Mouse (Mus musculus): ENCODE data around the gene BC117090. TPM values are rescaled to one million over a fixed set of nuclear protein-coding genes. Genes with fewer than 3 reads are reported as not detected.
"Not testable (repeated sequence)": the region's sequence is repeated elsewhere in the genome, so short reads cannot be mapped to it uniquely, and the experiment has no call there.

BC117090 gene
- polyA plus RNA-seq (2012): not detected in 2 replicates

- Histone ChIP-seq H3K9me3 (ENCODE audit: control insufficient read depth, low read length) (no peaks in the 10 kb centered on the region), H3K27me3 (ENCODE audit: control insufficient read depth) (no peaks in the 10 kb centered on the region), H3K36me3 (ENCODE audit: control insufficient read depth) (no peaks in the 10 kb centered on the region), H3K4me3 (replicated peaks) (no peak within 1 kb of the TSS), H3K4me1 (ENCODE audit: control insufficient read depth) (no peaks in the 10 kb centered on the region)
- no peak for TF ChIP-seq TAL1 (IDR thresholded peaks at IDR 0.05; ENCODE audit: low read length)
- TF ChIP-seq GATA1 (IDR thresholded peaks at IDR 0.05; ENCODE audit: low read length): no peak
Observed at GRCm38 (mm10) chr16:36334232-36334631, at the start of gene BC117090. Gene BC117090, minus strand, starts transcription at chr16:36334332.

DNA sequence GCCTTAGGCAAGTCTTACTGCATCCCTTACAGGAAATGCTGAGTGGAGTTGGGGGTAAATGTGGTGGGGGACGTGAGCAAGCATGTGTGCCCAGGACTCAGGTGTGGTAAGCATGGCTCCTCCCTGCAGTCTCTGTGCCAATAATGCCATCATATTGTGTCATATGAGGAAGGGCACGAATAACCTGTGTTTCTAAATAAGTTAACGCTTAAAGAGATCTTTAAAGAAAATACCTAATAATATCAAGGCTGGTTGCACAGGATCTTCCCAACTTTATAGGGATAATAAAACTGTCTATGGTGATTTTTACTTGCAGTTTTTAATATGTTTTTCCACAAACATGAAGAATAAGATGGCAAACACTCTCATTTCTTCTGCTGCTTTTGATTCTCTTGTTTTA is 33.5 kb upstream of the BC117090 start, which contains the start of gene BC100530:
TSS of gene BC100530 (minus strand) at position 101 of the 400 bp plus-strand sequence.
- not testable (repeated sequence) for H3K4me1 ChIP-seq (ENCODE audit: control insufficient read depth); H3K36me3 ChIP-seq (ENCODE audit: control insufficient read depth); H3K9me3 ChIP-seq (ENCODE audit: control insufficient read depth, low read length); H3K27me3 ChIP-seq (ENCODE audit: control insufficient read depth); H3K4me3 ChIP-seq (replicated peaks)

DNA sequence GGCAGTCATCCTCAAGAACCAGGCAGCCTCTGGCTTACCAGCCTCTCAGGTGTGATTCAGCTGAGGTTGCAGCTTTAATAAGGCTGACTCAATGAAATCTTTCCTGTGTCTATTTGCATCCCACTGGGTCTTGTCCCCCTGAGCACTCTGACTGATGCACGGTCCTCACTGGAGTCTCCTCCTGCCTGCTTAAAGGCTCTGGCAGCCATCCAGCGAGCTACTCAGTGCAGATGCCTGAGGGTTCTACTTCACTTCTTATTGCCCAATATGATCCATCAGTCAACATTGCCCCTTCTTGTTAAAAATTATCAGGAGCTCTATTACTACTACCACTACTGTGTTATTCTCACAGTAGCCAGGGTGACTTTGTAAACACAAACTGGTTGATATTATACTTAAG is 3.0 kb upstream of the BC117090 start:
- H3K27me3 ChIP-seq (ENCODE audit: control insufficient read depth): no peaks in the 10 kb centered on the region
- no peaks in the 10 kb centered on the region for H3K9me3 ChIP-seq (ENCODE audit: control insufficient read depth, low read length)
- H3K4me3 ChIP-seq (replicated peaks): no peak overlapping the region
- no peaks in the 10 kb centered on the region for H3K36me3 ChIP-seq (ENCODE audit: control insufficient read depth)
- no peak for TF ChIP-seq GATA1 (IDR thresholded peaks at IDR 0.05; ENCODE audit: low read length)
- TF ChIP-seq TAL1 (IDR thresholded peaks at IDR 0.05; ENCODE audit: low read length): no peak
- no peaks in the 10 kb centered on the region for H3K4me1 ChIP-seq (ENCODE audit: control insufficient read depth)

- Histone ChIP-seq H3K36me3 (ENCODE audit: control insufficient read depth) (no peaks in the 10 kb centered on the region), H3K9me3 (ENCODE audit: control insufficient read depth, low read length) (no peaks in the 10 kb centered on the region), H3K4me3 (replicated peaks) (no peak overlapping the region), H3K27me3 (ENCODE audit: control insufficient read depth) (no peaks in the 10 kb centered on the region), H3K4me1 (ENCODE audit: control insufficient read depth) (no peaks in the 10 kb centered on the region)
- TF ChIP-seq TAL1 (IDR thresholded peaks at IDR 0.05; ENCODE audit: low read length) (no peak), GATA1 (IDR thresholded peaks at IDR 0.05; ENCODE audit: low read length) (no peak)
Observed at GRCm38 (mm10) chr16:36319286-36319685, 14.8 kb downstream of the BC117090 start.

GRCm38 (mm10) chr16:36316111-36316510 is 18.0 kb downstream of the BC117090 start:
- not testable (repeated sequence) for H3K4me3 ChIP-seq (replicated peaks); H3K36me3 ChIP-seq (ENCODE audit: control insufficient read depth); H3K27me3 ChIP-seq (ENCODE audit: control insufficient read depth); H3K9me3 ChIP-seq (ENCODE audit: control insufficient read depth, low read length); H3K4me1 ChIP-seq (ENCODE audit: control insufficient read depth)

GRCm38 (mm10) chr16:36307631-36308030 is 26.5 kb downstream of the BC117090 start:
- Histone ChIP-seq H3K9me3 (ENCODE audit: control insufficient read depth, low read length) (no peaks in the 10 kb centered on the region), H3K36me3 (ENCODE audit: control insufficient read depth) (no peaks in the 10 kb centered on the region)
- no peak for TF ChIP-seq TAL1 (IDR thresholded peaks at IDR 0.05; ENCODE audit: low read length)
- TF ChIP-seq GATA1 (IDR thresholded peaks at IDR 0.05; ENCODE audit: low read length): no peak

DNA sequence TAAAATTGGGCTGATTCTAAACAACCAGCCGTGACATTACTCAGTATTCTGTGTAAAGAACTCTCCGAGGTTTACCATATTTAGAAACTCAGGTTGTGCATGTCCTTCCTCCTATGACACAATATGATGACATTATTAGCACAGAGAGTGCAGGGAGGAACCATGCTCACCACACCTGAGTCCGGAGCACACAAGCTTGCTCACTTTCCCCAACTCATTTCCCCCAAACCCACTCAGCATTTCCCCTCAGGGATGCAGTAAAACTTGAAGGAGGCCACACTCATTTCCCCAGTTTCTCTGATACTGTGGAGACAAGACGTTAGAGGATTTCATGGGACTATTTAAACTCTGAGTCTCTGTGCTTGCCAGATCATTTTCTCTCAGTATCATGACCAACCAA is 45.0 kb downstream of the BC117090 start:
- Histone ChIP-seq H3K4me3 (replicated peaks) (no peak overlapping the region), H3K27me3 (ENCODE audit: control insufficient read depth) (no peaks in the 10 kb centered on the region), H3K4me1 (ENCODE audit: control insufficient read depth) (no peaks in the 10 kb centered on the region), H3K36me3 (ENCODE audit: control insufficient read depth) (no peaks in the 10 kb centered on the region), H3K9me3 (ENCODE audit: control insufficient read depth, low read length) (no peaks in the 10 kb centered on the region)
- TF ChIP-seq TAL1 (IDR thresholded peaks at IDR 0.05; ENCODE audit: low read length) (no peak), GATA1 (IDR thresholded peaks at IDR 0.05; ENCODE audit: low read length) (no peak)

More at GRCm38 (mm10) chr16:36307631-36308030, 26.5 kb downstream of the BC117090 start:
- Histone ChIP-seq H3K4me3 (replicated peaks) (no peak overlapping the region), H3K4me1 (ENCODE audit: control insufficient read depth) (no peaks in the 10 kb centered on the region), H3K27me3 (ENCODE audit: control insufficient read depth) (no peaks in the 10 kb centered on the region)

DNA sequence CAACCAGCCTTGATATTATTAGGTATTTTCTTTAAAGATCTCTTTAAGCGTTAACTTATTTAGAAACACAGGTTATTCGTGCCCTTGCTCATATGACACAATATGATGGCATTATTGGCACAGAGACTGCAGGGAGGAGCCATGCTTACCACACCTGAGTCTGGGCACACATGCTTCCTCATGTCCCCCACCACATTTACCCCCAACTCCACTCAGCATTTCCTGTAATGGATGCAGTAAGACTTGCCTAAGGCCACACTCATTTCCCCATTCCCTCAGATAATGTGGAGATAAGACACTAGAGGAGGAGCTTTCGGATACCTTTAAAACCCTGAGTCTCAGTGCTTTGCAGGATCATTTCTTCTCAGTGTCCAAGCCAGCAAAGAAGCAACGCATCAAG is 57.3 kb downstream of the BC117090 start, which contains the start of gene Stfa1:
TSS of gene Stfa1 (plus strand) at position 156 of the 400 bp plus-strand sequence.
- not testable (repeated sequence) for H3K4me1 ChIP-seq (ENCODE audit: control insufficient read depth); H3K36me3 ChIP-seq (ENCODE audit: control insufficient read depth); H3K27me3 ChIP-seq (ENCODE audit: control insufficient read depth); H3K9me3 ChIP-seq (ENCODE audit: control insufficient read depth, low read length); H3K4me3 ChIP-seq (replicated peaks)

Other genes with a start within 250 kb of the BC117090 start
- gene Csta1, start 203.1 kb downstream of the BC117090 start, polyA plus RNA-seq (2012): not detected in 2 replicates
- gene Stfa2l1, start 177.5 kb downstream of the BC117090 start, polyA plus RNA-seq (2012): not detected in 2 replicates
- gene Gm5483, start 150.1 kb downstream of the BC117090 start, polyA plus RNA-seq (2012): 0.16 TPM in 1 of 2 replicates, not detected in the other
- not detected in 2 replicates for gene Gm5416, start 123.9 kb downstream of the BC117090 start, polyA plus RNA-seq (2012)
- not detected in 2 replicates for gene 2010005H15Rik, start 112.9 kb downstream of the BC117090 start, polyA plus RNA-seq (2012)
- gene Stfa1, start 57.4 kb downstream of the BC117090 start, polyA plus RNA-seq (2012): not detected in 2 replicates
- 0.17 TPM in 1 of 2 replicates, not detected in the other for gene BC100530, start 33.4 kb upstream of the BC117090 start, polyA plus RNA-seq (2012)
- gene Stfa2, start 74.1 kb upstream of the BC117090 start, polyA plus RNA-seq (2012): not detected in 2 replicates
- gene Stfa3, start 121.1 kb upstream of the BC117090 start, polyA plus RNA-seq (2012): not detected in 2 replicates
- gene Casr, start 227.8 kb upstream of the BC117090 start, polyA plus RNA-seq (2012): not detected in 2 replicates

All from erythroblast, embryonic 14.5 days (primary cell).